Mouse (Mus musculus): Measurements from ENCODE around the gene Npy5r. TPM values are rescaled to one million over a fixed set of nuclear protein-coding genes. Genes with fewer than 3 reads are reported as not detected.

The Npy5r gene
- not detected in 2 replicates for polyA plus RNA-seq (2012; ENCODE audit: insufficient read depth, insufficient read length, missing spikeins)

DNA sequence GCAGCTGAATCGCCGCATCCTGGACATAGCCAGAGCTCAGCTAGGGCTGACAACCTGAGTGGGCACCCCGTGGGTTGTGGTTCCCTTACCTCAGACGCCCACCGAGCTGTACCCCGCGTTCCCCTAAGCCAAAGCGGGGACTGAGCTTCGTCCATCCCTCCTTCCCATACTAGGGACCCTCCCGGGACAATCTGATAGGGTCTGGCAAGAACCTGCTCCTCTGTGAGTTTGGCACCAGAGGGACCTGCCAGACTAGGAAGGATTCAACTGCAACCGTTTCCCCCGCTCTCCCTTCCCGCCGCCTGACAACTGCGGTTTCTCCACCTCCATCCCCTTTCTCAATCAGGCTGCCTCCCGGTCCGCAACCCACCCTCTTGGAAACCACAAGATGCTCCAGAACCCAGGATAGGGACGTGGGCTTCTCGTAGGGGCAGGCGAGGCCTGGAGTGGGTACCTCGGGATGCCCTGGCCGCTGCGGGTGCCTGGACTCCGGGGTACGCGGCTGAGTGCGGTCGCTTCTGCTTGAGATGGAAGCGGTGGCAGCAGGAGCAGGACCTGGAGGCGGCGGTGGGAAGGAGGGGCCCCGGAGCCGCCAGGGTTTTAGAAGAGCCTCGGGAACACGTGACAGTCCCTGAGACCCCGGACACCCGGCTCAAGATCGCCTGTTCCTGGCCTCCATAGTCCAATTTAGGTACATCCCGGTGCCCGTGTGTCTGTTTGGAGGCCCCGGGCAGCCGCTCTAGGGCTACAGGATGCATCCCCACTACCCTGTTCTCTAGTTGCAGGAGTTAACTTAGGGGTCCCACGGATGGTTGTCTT, at the start of gene Npy5r:
TSS of gene Npy5r (minus strand) at position 618 of the 819 bp plus-strand sequence.
- Histone ChIP-seq H3K4me1 (ENCODE audit: control insufficient read depth, insufficient read depth, insufficient read length, low read length) (no peaks in the 10 kb centered on the region), H3K27ac (replicated peaks; ENCODE audit: low read depth, low read length) (no peak within 1 kb of the TSS), H3K4me3 (ENCODE audit: insufficient read depth, low read depth, low read length) (no peak within 1 kb of the TSS)

DNA sequence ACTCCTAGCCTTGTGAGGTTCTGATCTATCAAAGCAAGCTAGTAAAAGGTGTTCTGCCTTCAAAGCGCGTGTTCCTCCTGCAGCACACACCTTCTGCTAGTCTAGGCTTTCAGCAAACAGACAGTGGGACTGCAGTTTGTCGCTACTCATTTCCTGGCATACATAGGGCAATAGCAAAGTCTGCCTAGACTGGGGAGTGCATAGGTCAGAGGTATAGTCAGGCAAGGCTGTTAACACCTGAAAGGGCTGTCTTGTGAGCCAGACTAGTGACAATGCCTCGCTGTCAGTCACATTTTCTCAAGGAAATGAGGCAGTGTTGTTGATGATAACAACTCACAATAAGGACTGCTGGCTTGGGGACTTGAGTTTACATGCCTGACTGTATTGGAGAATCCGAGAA, 44.0 kb upstream of the Npy5r start:
- H3K4me1 ChIP-seq (ENCODE audit: control insufficient read depth, insufficient read depth, insufficient read length, low read length): no peaks in the 10 kb centered on the region
- no peak overlapping the region for H3K27ac ChIP-seq (replicated peaks; ENCODE audit: low read depth, low read length)
- H3K4me3 ChIP-seq (ENCODE audit: insufficient read depth, low read depth, low read length): no peak overlapping the region

DNA sequence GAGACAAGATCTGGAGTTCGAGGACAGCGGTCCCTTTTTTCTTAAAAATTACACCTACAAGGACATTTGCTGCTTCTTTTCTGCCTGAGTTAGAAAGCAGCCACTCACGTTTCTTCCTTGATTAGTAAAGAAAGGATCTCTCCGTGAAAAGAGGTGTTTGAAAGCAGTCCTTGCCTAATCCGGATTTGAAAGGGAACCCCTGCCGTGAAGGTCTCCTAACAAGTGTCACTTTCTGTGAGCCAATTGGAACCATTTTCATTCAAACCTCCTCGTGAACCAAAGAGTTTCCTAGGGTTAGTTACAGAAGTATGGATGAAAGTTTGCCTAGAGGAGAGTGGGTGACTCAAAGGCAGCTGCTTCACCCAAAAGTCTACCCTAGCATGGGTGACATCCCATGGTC, 41.5 kb upstream of the Npy5r start:
- H3K4me3 ChIP-seq (ENCODE audit: insufficient read depth, low read depth, low read length): no peak overlapping the region
- no peaks in the 10 kb centered on the region for H3K4me1 ChIP-seq (ENCODE audit: control insufficient read depth, insufficient read depth, insufficient read length, low read length)
- H3K27ac ChIP-seq (replicated peaks; ENCODE audit: low read depth, low read length): no peak overlapping the region

DNA sequence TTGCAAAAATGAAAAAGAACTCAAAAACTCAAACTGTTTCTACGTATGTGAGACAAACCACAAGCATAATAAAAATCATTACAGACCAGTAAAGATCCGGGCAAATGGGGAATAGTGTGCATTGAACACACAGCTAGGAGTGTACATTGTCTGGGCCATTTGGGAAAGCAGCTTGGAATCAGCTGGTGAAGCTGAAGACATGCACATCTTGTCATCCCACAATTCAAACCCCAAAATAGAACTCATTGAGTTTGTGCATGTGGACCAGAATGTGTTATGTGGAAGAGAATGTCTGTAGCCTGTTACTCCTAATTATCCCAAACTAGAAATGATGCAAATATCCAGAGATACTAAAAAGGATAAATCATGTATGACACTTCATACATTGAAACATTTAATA, 34.9 kb upstream of the Npy5r start:
- Histone ChIP-seq H3K27ac (replicated peaks; ENCODE audit: low read depth, low read length) (no peak overlapping the region), H3K4me3 (ENCODE audit: insufficient read depth, low read depth, low read length) (no peak overlapping the region), H3K4me1 (ENCODE audit: control insufficient read depth, insufficient read depth, insufficient read length, low read length) (no peaks in the 10 kb centered on the region)

DNA sequence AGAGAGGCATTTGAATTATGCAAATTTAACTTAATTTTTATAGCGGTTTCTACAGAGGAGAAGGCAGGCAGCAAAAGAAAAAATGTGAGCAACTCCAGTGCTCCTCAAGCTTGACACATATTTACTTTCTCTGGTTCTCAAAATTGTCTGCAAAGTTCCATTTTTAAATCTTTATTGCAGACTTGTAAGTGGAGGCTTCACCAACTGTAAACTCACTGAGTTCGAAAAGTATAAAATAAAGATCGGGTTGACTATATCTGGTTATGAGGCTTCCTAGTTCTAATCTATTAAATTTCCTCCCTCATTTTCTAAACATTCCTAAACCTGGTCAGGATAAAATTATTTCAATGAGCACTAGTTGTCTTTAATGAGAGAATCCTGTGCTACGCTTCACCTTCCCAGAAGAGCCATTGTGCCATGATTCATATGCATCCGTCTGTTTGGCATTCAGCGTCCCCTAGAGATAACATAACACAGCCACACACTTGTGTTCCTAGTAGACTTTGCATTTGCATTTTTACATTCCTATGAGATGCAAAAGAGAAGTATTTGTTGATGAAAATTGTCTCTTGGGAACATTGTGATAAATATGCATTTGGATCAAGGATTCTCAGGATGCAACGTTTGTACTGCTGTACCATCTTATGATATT, 26.5 kb upstream of the Npy5r start:
- H3K27ac ChIP-seq (replicated peaks; ENCODE audit: low read depth, low read length): no peak overlapping the region
- no peak overlapping the region for H3K4me3 ChIP-seq (ENCODE audit: insufficient read depth, low read depth, low read length)
- H3K4me1 ChIP-seq (ENCODE audit: control insufficient read depth, insufficient read depth, insufficient read length, low read length): no peaks in the 10 kb centered on the region

DNA sequence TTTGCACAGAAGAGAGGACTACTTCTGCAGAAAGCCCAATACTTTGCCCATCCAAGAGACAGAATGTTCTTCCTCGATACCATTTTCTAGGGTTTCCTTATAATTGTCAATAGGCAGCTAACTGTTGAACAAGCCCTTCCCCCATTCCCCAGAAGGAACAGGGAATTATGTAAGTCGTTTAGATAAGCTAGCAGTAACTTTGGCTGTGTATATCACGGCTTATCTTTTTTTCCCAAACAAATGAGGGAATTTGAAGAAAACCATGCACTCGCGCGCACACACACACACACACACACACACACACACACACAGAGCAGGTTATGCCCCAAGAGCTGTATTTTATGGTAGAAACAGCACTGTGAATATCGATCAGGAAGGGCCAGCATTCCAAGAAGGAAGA, 10.9 kb upstream of the Npy5r start:
- Histone ChIP-seq H3K27ac (replicated peaks; ENCODE audit: low read depth, low read length) (no peak overlapping the region), H3K4me1 (ENCODE audit: control insufficient read depth, insufficient read depth, insufficient read length, low read length) (no peaks in the 10 kb centered on the region), H3K4me3 (ENCODE audit: insufficient read depth, low read depth, low read length) (peak overlapping the region; percentile 3; the same call in 1 of the 2 replicates)

DNA sequence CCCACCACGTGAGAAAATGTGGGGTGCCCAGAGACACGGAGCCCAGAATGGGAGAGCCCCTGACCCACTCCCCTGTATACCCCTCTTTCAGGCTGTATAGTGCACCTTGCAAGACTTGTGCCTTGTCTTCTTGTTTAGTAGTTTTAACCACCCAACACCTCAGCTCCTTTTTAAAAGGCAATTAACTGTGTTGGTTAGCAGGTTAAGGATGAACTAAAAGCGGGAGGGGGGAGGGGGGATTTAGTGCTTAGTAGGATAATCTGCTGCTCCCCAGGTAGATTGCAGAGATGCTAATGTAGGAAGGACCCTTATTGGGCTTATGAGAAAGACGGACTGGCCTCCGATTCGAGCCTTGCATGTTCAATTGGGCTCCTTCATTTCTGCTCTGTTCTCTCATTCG, 10.1 kb upstream of the Npy5r start:
- Histone ChIP-seq H3K27ac (replicated peaks; ENCODE audit: low read depth, low read length) (no peak overlapping the region), H3K4me1 (ENCODE audit: control insufficient read depth, insufficient read depth, insufficient read length, low read length) (no peaks in the 10 kb centered on the region), H3K4me3 (ENCODE audit: insufficient read depth, low read depth, low read length) (peak overlapping the region; percentile 54)

DNA sequence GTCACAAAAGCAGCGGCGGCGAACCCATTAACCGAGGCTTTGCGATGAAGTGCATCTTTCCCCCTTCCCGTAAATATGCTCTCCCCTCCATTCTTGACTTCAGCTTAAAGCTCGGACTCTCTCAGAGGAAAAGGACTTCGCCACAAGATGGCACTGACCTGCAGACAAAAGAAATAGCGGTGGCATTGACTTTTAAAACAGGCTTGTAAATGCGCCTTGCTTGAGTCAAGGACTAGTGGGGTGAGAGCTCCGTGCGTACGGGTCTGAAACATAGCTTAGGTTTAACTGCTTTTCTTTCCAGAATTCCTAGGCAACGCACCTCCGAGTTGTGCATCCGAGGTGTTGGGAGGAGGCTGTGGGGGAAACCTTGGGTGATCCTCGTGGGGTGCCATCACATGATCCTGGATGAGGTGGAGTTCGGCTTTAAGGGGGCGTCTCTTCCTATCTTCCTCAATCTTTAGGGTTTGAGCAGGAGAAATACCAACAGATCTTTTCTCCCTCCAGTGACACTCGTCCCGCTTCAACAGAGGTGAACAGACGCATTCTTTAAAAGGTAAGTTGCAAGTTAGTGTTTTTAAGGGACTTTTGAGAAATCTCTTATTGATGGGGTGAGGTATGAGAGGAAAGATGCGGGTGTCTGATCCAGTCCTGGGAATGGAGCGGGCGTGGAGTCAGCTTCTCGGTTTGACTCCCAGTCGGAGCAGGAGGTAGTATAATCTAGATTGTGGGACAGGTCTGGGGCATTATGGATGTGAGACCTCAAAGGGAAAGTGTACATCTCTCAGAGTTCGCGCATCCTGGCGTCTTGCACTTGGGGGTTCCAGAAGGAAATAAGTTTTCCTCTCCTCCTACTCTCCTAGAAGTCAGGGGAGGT, 9.3 kb upstream of the Npy5r start, which contains the start of gene Npy1r:
TSS of gene Npy1r (plus strand) at position 223 of the 874 bp plus-strand sequence.
- peak within 1 kb of the TSS; percentile 54 for H3K4me3 ChIP-seq (ENCODE audit: insufficient read depth, low read depth, low read length)
- H3K27ac ChIP-seq (replicated peaks; ENCODE audit: low read depth, low read length): no peak within 1 kb of the TSS
- no peaks in the 10 kb centered on the region for H3K4me1 ChIP-seq (ENCODE audit: control insufficient read depth, insufficient read depth, insufficient read length, low read length)

DNA sequence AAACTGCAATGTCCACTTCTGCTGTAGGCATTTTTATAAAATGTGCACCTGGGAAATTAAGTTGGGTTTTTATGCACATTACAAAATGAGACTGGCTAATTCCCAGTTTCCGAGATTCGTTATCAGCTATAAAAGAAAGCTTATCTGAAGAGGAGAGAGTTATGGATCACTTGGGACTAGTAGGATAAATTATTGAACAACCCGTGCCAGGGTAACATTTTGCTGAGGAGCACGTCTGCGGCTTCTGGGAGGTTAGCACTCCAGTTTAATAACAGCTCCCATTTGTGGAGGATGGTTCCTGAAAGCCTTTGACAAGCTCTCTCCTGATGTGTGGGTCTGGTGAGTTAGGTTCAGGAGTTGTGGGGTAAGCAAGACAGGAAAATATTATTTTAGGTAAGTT, 2.5 kb upstream of the Npy5r start:
- Histone ChIP-seq H3K27ac (replicated peaks; ENCODE audit: low read depth, low read length) (no peak overlapping the region), H3K4me1 (ENCODE audit: control insufficient read depth, insufficient read depth, insufficient read length, low read length) (no peaks in the 10 kb centered on the region), H3K4me3 (ENCODE audit: insufficient read depth, low read depth, low read length) (no peak overlapping the region)

DNA sequence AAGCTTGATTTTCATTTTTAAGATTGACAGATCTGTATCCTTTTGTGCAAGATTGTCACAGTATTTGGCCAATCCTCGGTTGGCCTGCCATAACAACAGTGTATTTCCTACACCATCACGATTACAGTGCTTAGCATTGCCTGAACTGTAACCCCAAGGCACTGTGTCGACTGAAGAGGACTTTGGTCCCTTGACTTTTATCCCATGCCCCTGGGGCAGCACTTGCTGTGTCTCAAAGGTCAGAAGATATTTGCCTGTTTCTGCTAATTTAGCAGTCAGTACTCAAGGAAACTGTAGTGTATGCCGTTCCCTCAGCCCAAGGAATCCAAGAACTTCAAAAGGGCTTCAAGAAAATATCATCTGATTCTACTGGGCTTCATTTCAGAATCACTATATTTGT, 871 bp upstream of the Npy5r start:
- H3K4me3 ChIP-seq (ENCODE audit: insufficient read depth, low read depth, low read length): no peak overlapping the region
- H3K27ac ChIP-seq (replicated peaks; ENCODE audit: low read depth, low read length): no peak overlapping the region
- H3K4me1 ChIP-seq (ENCODE audit: control insufficient read depth, insufficient read depth, insufficient read length, low read length): no peaks in the 10 kb centered on the region

DNA sequence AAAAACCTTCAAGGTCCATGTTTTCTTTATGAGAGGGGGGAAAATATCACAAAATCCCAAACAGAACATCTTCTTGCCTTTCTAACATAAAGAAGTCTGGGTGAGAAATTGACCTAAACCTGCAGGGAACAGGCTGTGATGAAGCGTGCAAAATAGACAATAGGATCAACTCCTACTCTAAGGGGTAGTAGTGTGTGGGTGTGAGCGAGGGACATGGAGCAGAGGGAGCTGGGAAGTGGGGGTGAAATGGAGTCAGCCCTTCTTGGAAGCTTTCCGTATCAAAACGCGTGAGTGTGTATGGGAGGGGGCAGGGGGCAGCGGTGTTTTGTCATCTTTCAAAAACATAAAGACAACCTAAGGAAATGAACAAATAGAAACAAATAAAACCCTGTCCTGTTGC, 467 bp upstream of the Npy5r start:
- Histone ChIP-seq H3K27ac (replicated peaks; ENCODE audit: low read depth, low read length) (no peak overlapping the region), H3K4me3 (ENCODE audit: insufficient read depth, low read depth, low read length) (no peak overlapping the region), H3K4me1 (ENCODE audit: control insufficient read depth, insufficient read depth, insufficient read length, low read length) (no peaks in the 10 kb centered on the region)

DNA sequence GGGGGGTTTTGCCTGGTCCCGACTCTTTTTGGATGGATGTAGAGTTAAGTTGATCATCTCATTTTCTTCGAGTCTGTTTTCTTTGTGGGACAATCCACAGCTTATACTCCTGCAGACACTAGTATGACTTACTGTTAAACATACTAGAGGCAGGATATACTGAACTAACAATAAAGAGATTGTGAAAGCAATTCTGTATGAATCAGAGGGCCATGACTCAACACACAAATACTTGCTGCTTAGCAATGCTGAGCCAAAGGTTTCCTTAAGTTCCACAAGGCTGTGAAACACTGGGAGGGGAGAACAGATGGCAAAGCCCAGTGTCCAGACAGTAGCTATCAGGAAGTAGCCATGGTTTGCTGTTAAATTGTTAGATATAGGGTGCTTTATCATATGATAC, 6.7 kb downstream of the Npy5r start:
- H3K4me3 ChIP-seq (ENCODE audit: insufficient read depth, low read depth, low read length): no peak overlapping the region
- H3K4me1 ChIP-seq (ENCODE audit: control insufficient read depth, insufficient read depth, insufficient read length, low read length): no peaks in the 10 kb centered on the region
- H3K27ac ChIP-seq (replicated peaks; ENCODE audit: low read depth, low read length): no peak overlapping the region

DNA sequence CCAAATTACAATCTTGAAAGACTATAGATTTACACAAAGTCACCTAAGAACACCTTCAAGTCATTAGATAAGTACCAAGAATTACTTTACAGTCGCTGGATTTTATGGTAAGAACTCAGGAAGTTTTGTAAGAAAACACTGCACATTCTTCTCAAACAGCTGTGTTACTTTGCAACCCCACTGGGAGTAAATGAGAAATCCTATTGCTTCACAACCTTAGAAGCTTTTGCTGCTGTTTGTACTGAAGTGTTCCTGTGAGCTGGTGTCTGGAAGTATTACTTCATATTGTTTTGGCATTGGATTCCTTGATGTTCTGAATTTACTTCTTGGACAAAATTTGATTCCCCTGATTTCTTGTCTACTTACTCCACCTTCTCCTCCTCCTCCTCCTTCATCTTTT, 57.2 kb downstream of the Npy5r start:
- Histone ChIP-seq H3K4me1 (ENCODE audit: control insufficient read depth, insufficient read depth, insufficient read length, low read length) (no peaks in the 10 kb centered on the region), H3K4me3 (ENCODE audit: insufficient read depth, low read depth, low read length) (no peak overlapping the region), H3K27ac (replicated peaks; ENCODE audit: low read depth, low read length) (no peak overlapping the region)
